Comparison of ENCODE assay signal across 27 mouse cellular contexts in the genomic region with DNA sequence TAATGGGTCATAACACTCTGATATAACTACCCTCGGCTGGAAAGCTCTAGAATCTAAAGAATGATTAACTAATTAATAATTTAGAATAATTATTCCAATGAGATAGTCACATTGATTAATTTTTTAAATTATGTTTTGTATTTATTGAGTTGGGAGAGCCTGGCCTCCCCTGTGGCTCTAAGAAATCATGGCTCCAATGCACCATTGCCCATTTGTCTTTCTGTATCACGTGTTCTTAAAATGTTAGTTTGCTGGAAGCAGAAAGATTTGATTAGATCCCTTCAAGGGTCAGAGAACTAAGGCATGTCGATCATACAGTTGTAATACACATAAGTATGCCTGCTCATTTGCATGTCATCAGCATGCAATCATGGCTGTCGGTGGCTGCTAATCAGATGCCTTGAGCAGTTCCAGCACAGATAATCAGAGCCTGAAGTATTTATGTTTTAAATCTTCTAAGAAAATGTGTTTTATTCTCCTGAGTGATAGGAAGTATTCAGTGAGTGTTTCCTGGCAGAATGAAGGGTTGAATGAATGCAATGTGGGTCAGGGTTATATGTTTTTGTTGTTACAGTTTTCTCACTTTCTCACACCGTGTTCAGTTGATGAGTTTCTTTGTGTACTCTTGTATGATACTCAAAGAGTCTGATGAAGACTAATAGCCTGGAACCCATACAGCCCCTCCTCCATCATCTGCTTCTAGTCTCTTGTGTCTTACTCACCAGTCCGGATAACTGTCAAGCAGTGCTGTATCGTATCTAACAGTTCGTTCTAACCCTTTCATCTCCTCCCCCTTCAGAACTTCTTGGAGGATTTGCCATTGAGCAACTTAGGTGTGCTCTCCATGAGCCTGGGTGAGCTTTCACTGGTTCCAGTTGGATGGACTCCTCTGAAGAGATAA.
DNase-seq lines count a peak whose midpoint lies in the region; ATAC-seq and TF ChIP-seq lines count a peak whose summit lies in the region.
"Had no signal": no experiment of that assay in that cellular context is flagged by ENCODE, and none has a peak within 500 bp of the region (broad histone marks: within the 10 kb centered on the region; RNA-seq: fewer than 3 reads in every experiment).

No protein-coding gene starts in this region.

- H3K36me3 ChIP-seq in forebrain, embryonic 13.5 days (ENCODE audit: poor library complexity, severe bottlenecking), result no peaks in the 10 kb centered on the region
- no peaks in the 10 kb centered on the region for H3K36me3 ChIP-seq in forebrain, embryonic 11.5 days (ENCODE audit: control insufficient read depth, insufficient read depth, low read length)
- no peaks in the 10 kb centered on the region for H3K36me3 ChIP-seq in midbrain, embryonic 13.5 days
- no peaks in the 10 kb centered on the region for H3K36me3 ChIP-seq in midbrain, embryonic 11.5 days (ENCODE audit: control insufficient read depth, insufficient read depth, low read length)
- no peaks in the 10 kb centered on the region for H3K36me3 ChIP-seq in hindbrain, postnatal 0 days (ENCODE audit: insufficient read depth, low read length)
- no peaks in the 10 kb centered on the region for H3K36me3 ChIP-seq in neural tube, embryonic 15.5 days
- H3K36me3 ChIP-seq: embryonic facial prominence, embryonic 12.5 days; heart, embryonic 12.5 days; kidney, embryonic 15.5 days; liver, embryonic 13.5 days had no signal

- no peaks in the 10 kb centered on the region for H3K27me3 ChIP-seq in forebrain, embryonic 13.5 days
- H3K27me3 ChIP-seq in forebrain, embryonic 11.5 days (ENCODE audit: control insufficient read depth, insufficient read depth, low read length), result no peaks in the 10 kb centered on the region
- H3K27me3 ChIP-seq in midbrain, embryonic 13.5 days, result no peaks in the 10 kb centered on the region
- no peaks in the 10 kb centered on the region for H3K27me3 ChIP-seq in midbrain, embryonic 11.5 days (ENCODE audit: control insufficient read depth, insufficient read depth, low read length)
- no peaks in the 10 kb centered on the region for H3K27me3 ChIP-seq in hindbrain, postnatal 0 days (ENCODE audit: insufficient read depth, low read length)
- no peaks in the 10 kb centered on the region for H3K27me3 ChIP-seq in neural tube, embryonic 15.5 days (replicated peaks)
- H3K27me3 ChIP-seq: embryonic facial prominence, embryonic 12.5 days; heart, embryonic 12.5 days; kidney, embryonic 15.5 days; liver, embryonic 13.5 days; megakaryocyte, embryonic 14.5 days had no signal

- H3K9me3 ChIP-seq in forebrain, embryonic 13.5 days (replicated peaks), result no peaks in the 10 kb centered on the region
- H3K9me3 ChIP-seq in forebrain, embryonic 11.5 days (ENCODE audit: control insufficient read depth, low read length), result no peaks in the 10 kb centered on the region
- no peaks in the 10 kb centered on the region for H3K9me3 ChIP-seq in midbrain, embryonic 13.5 days
- H3K9me3 ChIP-seq in midbrain, embryonic 11.5 days (ENCODE audit: control insufficient read depth, low read length), result no peaks in the 10 kb centered on the region
- H3K9me3 ChIP-seq in hindbrain, postnatal 0 days (ENCODE audit: low read length), result no peaks in the 10 kb centered on the region
- H3K9me3 ChIP-seq in neural tube, embryonic 15.5 days (replicated peaks), result no peaks in the 10 kb centered on the region
- H3K9me3 ChIP-seq: embryonic facial prominence, embryonic 12.5 days; heart, embryonic 12.5 days; kidney, embryonic 15.5 days; liver, embryonic 13.5 days; megakaryocyte, embryonic 14.5 days had no signal

- H3K27ac ChIP-seq in forebrain, embryonic 13.5 days, result no peak overlapping the region
- H3K27ac ChIP-seq in forebrain, embryonic 11.5 days (ENCODE audit: low read depth, low read length), result no peak overlapping the region
- no peak overlapping the region for H3K27ac ChIP-seq in midbrain, embryonic 13.5 days
- no peak overlapping the region for H3K27ac ChIP-seq in midbrain, embryonic 11.5 days (ENCODE audit: low read depth, low read length)
- no peak overlapping the region for H3K27ac ChIP-seq in hindbrain, postnatal 0 days
- H3K27ac ChIP-seq in neural tube, embryonic 15.5 days (replicated peaks), result no peak overlapping the region
- no peak overlapping the region for H3K27ac ChIP-seq in layer of hippocampus, adult 2 months
- H3K27ac ChIP-seq: embryonic facial prominence, embryonic 12.5 days; kidney, embryonic 15.5 days; left cerebral cortex, adult 2 months; liver, embryonic 13.5 days; stomach, postnatal 0 days had no signal

- no peak overlapping the region for H3K4me2 ChIP-seq in forebrain, embryonic 13.5 days
- no peak overlapping the region for H3K4me2 ChIP-seq in forebrain, embryonic 11.5 days (ENCODE audit: low read depth, low read length, severe bottlenecking)
- no peak overlapping the region for H3K4me2 ChIP-seq in midbrain, embryonic 13.5 days (replicated peaks)
- no peak overlapping the region for H3K4me2 ChIP-seq in midbrain, embryonic 11.5 days
- no peak overlapping the region for H3K4me2 ChIP-seq in hindbrain, postnatal 0 days (ENCODE audit: low read depth, low read length)
- H3K4me2 ChIP-seq in neural tube, embryonic 15.5 days, result no peak overlapping the region
- H3K4me2 ChIP-seq: embryonic facial prominence, embryonic 12.5 days; heart, embryonic 12.5 days; kidney, embryonic 15.5 days; liver, embryonic 13.5 days had no signal

- TF ChIP-seq CTCF in hindbrain, postnatal 0 days (IDR thresholded peaks at IDR 0.05; ENCODE audit: low read depth), result no peak
- TF ChIP-seq CTCF in layer of hippocampus, adult 2 months (conservative IDR thresholded peaks at IDR 0.05), result no peak

- 72% methylated on average over 8 of the region's 8 CpGs for WGBS in forebrain, embryonic 13.5 days
- WGBS in forebrain, embryonic 11.5 days, result 87% methylated on average over 8 of the region's 8 CpGs
- 78% methylated on average over 8 of the region's 8 CpGs for WGBS in midbrain, embryonic 13.5 days
- 87% methylated on average over 8 of the region's 8 CpGs for WGBS in midbrain, embryonic 11.5 days
- WGBS in hindbrain, postnatal 0 days, result 65% methylated on average over 8 of the region's 8 CpGs
- WGBS in neural tube, embryonic 15.5 days, result 54% methylated on average over 8 of the region's 8 CpGs

- peak; percentile 65 for ATAC-seq in forebrain, embryonic 13.5 days
- no peak for ATAC-seq in forebrain, embryonic 11.5 days (replicated peaks; ENCODE audit: low FRiP score)
- ATAC-seq in midbrain, embryonic 13.5 days, result peak; percentile 79; the same call in 1 of the 2 replicates
- no peak for ATAC-seq in midbrain, embryonic 11.5 days (ENCODE audit: low FRiP score)
- ATAC-seq in hindbrain, postnatal 0 days, result peak; percentile 21; the same call in 1 of the 2 replicates
- ATAC-seq in neural tube, embryonic 15.5 days (ENCODE audit: low FRiP score), result peak; percentile 19; the same call in 1 of the 2 replicates
- ATAC-seq: activated CD4-positive, CD25-positive, alpha-beta regulatory T cell, adult 4 months had no signal

- H3K9ac ChIP-seq in forebrain, embryonic 13.5 days, result no peak overlapping the region
- no peak overlapping the region for H3K9ac ChIP-seq in forebrain, embryonic 11.5 days (ENCODE audit: low read length)
- H3K9ac ChIP-seq in midbrain, embryonic 13.5 days (replicated peaks), result no peak overlapping the region
- H3K9ac ChIP-seq in midbrain, embryonic 11.5 days (ENCODE audit: low read length), result no peak overlapping the region
- no peak overlapping the region for H3K9ac ChIP-seq in hindbrain, postnatal 0 days (replicated peaks; ENCODE audit: low read length)
- no peak overlapping the region for H3K9ac ChIP-seq in neural tube, embryonic 15.5 days (replicated peaks)
- H3K9ac ChIP-seq: embryonic facial prominence, embryonic 12.5 days; heart, embryonic 12.5 days; kidney, embryonic 15.5 days; liver, embryonic 13.5 days had no signal

- H3K4me1 ChIP-seq in forebrain, embryonic 13.5 days, result 0 out of 2 replicates have a peak, but pooled peaks cover 4% of the 10 kb centered on the region
- no peaks in the 10 kb centered on the region for H3K4me1 ChIP-seq in forebrain, embryonic 11.5 days (replicated peaks; ENCODE audit: control insufficient read depth, insufficient read depth, low read length)
- no peaks in the 10 kb centered on the region for H3K4me1 ChIP-seq in midbrain, embryonic 13.5 days (replicated peaks)
- H3K4me1 ChIP-seq in midbrain, embryonic 11.5 days (ENCODE audit: control insufficient read depth, insufficient read depth, low read length), result no peaks in the 10 kb centered on the region
- H3K4me1 ChIP-seq in hindbrain, postnatal 0 days (ENCODE audit: insufficient read depth, low read length), result no peaks in the 10 kb centered on the region
- H3K4me1 ChIP-seq in neural tube, embryonic 15.5 days, result no peaks in the 10 kb centered on the region
- H3K4me1 ChIP-seq: heart, embryonic 12.5 days; kidney, embryonic 15.5 days; liver, embryonic 13.5 days; megakaryocyte, embryonic 14.5 days had no signal

- DNase-seq in forebrain, embryonic 11.5 days (ENCODE audit: low spot score), result no peak
- DNase-seq in midbrain, embryonic 11.5 days (ENCODE audit: low spot score, missing footprints), result no peak
- no peak for DNase-seq in hindbrain, postnatal 0 days (ENCODE audit: low spot score)
- DNase-seq in gastrocnemius, postnatal 4 days (ENCODE audit: low spot score in 2 of 2), result no peak
- DNase-seq in layer of hippocampus, adult 2 months (ENCODE audit: low spot score in 2 of 2), result no peak
- DNase-seq: adrenal gland, adult 8-10 months; cerebellum, adult 18-20 months; cerebellum, postnatal 14 days; heart, postnatal 14 days; kidney, adult 11 months; kidney, postnatal 4 days; layer of hippocampus, adult 9-11 months; liver, embryonic 13.5 days; lung, adult 2 months; lung, postnatal 36 days; thymus, adult 2 months; thymus, postnatal 4 days had no signal

- no peak overlapping the region for H3K4me3 ChIP-seq in forebrain, embryonic 13.5 days
- no peak overlapping the region for H3K4me3 ChIP-seq in forebrain, embryonic 11.5 days (ENCODE audit: low read depth, low read length)
- no peak overlapping the region for H3K4me3 ChIP-seq in midbrain, embryonic 13.5 days (replicated peaks)
- H3K4me3 ChIP-seq in midbrain, embryonic 11.5 days (ENCODE audit: low read depth, low read length), result no peak overlapping the region
- H3K4me3 ChIP-seq in hindbrain, postnatal 0 days (ENCODE audit: low read length), result no peak overlapping the region
- H3K4me3 ChIP-seq in neural tube, embryonic 15.5 days (replicated peaks), result no peak overlapping the region
- H3K4me3 ChIP-seq in layer of hippocampus, adult 2 months, result no peak overlapping the region
- H3K4me3 ChIP-seq: embryonic facial prominence, embryonic 12.5 days; heart, embryonic 12.5 days; kidney, embryonic 15.5 days; left cerebral cortex, adult 2 months; liver, embryonic 13.5 days; megakaryocyte, embryonic 14.5 days had no signal

Comparison
In these comparisons a context has a peak if more than half of its experiments do, and no peak if none do; other contexts are left out.
1. ATAC-seq: peak in forebrain, embryonic 13.5 days (single experiment), midbrain, embryonic 13.5 days (single experiment), hindbrain, postnatal 0 days (single experiment) and neural tube, embryonic 15.5 days (single experiment); none in forebrain, embryonic 11.5 days (single experiment) and midbrain, embryonic 11.5 days (single experiment).